Mouse (Mus musculus): ENCODE data around the gene Rhoc.

The Rhoc gene

GRCm38 (mm10) chr3:104815346-104815745 is 27.2 kb downstream of the Rhoc start:
- DNase-seq (ENCODE audit: low spot score in 2 of 2), result no peak

- no peak for DNase-seq (ENCODE audit: low spot score in 2 of 2)
Measured at GRCm38 (mm10) chr3:104816130-104816529, 28.0 kb downstream of the Rhoc start.

GRCm38 (mm10) chr3:104817481-104817990 is 29.4 kb downstream of the Rhoc start:
- peak; percentile 54 to 62 for DNase-seq (ENCODE audit: low spot score in 2 of 2)

DNA sequence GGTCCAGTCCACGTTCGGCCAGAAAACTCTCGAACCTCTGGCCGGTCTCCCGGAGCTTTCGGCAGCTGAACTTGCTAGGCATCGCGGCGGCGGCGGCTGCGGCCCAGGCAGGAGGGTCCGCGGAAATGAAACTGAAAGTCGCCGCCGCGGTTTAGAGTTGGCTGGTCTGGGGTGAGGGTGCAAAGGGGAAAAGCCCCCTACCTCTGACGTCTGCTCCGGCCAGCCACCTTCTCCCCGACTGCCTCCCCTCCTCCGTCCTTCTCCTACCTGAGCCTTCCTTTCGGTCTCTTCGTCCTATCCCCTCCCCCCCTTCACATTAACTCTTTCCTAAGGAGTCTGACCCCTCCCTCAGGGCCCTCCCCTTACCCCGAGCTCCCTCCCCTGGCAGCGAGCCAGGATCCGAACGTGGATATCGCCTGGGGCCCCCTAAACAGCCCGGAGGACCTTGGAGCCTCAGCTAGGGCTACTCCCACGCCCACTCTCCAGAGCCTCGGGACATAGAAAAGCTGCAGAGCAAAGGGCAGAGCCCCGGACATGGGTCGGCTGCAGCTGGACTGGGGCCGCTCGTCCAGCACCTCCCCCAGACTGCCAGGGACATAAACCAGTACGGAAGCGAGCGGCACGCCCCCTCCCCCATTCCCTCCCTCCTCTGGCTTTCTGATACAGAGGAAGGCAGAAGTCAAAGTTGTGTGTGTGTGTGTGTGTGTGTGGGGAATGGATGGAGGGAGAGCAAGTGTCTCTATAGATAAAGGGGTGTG is 30.0 kb downstream of the Rhoc start, which contains the start of gene Mov10:
Gene Mov10 (minus strand): TSS at position 573 of the 758 bp plus-strand sequence.
- peak; percentile 54 to 55 for DNase-seq (ENCODE audit: low spot score in 2 of 2)

DNA sequence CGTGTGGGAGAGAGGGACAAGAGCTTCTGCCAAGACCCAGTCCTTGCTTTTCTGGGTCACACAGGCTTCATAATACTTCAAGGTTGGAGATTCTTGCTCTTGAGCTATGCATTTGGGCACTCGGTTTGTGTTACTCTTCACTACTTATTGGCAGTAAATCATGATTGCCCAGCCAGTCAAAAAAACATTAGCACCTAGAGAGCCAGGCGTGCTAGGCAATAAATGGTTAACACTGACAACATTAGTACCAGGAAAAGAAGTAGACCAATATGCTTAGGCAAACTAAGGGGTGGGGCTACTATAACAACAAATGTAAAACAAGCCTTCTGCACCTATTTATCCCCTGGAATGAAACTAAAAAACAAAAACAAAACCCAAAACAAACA is 30.6 kb downstream of the Rhoc start:
- DNase-seq (ENCODE audit: low spot score in 2 of 2), result no peak

DNA sequence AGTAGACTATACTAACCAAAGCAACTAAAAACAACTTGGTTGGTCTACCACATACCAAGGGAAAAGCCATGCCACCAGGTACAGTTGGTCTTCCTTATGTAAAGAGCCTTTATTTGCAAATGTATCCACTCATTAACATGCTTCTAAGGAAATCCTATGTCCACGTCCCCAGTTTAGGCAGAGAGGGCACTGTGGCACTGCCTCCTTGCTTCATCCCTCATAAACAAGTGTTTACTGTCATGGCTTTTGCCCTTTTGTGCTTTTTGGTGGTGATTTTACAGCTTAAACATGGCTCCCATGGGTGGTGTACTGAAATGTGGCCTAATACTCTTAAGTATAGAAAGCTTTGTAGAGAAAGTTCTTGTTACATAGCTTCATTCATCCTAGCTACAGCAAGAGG is 32.3 kb downstream of the Rhoc start:
- DNase-seq (ENCODE audit: low spot score in 2 of 2), result no peak

- no peak for DNase-seq (ENCODE audit: low spot score in 2 of 2)
Measured at GRCm38 (mm10) chr3:104822413-104822812, 34.2 kb downstream of the Rhoc start.

GRCm38 (mm10) chr3:104835797-104836196 is 47.6 kb downstream of the Rhoc start:
- no peak for DNase-seq (ENCODE audit: low spot score in 2 of 2)

- DNase-seq (ENCODE audit: low spot score in 2 of 2), result no peak
Measured at GRCm38 (mm10) chr3:104841049-104841448, 52.9 kb downstream of the Rhoc start.

Measured in frontal cortex, postnatal 10 days (tissue).